Mouse (Mus musculus) stomach, postnatal 0 days (tissue): ENCODE data around the gene Ccdc183.

Source experiments
- CTCF ChIP-seq: IDR thresholded peaks from 2 replicates; pipeline ENCODE4 v1.5.1; 2016; ENCODE audit warnings: antibody characterized with exemption, low read depth, mild to moderate bottlenecking, moderate library complexity
- EP300 ChIP-seq: optimal IDR thresholded peaks from 2 replicates; pipeline ENCODE3; 2016; ENCODE audit warnings: antibody characterized with exemption

GRCm38 (mm10) chr2:25573068-25573467, 44.4 kb downstream of the Ccdc183 start:
- no peak for TF ChIP-seq CTCF
- TF ChIP-seq EP300: no peak
